Mouse (Mus musculus) bone marrow macrophage, adult 2 months (primary cell): ENCODE measurements around the gene Gm9507.

Experiments used
- CTCF ChIP-seq: IDR thresholded peaks from 2 replicates; pipeline ENCODE4 v1.5.1; 2012; ENCODE audit warnings: low read depth, mild to moderate bottlenecking, low read length, moderate library complexity
- POLR2A ChIP-seq: IDR thresholded peaks from 2 replicates; pipeline ENCODE4 v1.6.1; 2012; ENCODE audit warnings: mild to moderate bottlenecking, low read depth, low read length, borderline replicate concordance

GRCm38 (mm10) chr10:77846961-77847360 is 35.3 kb upstream of the Gm9507 start:
- TF ChIP-seq CTCF = no peak
- no peak for TF ChIP-seq POLR2A
